Mouse (Mus musculus) hindbrain, embryonic 11.5 days (tissue): ENCODE measurements around the gene Cux1. TPM values are rescaled to one million over a fixed set of nuclear protein-coding genes. Genes with fewer than 3 reads are reported as not detected.

Source experiments
- ATAC-seq: fragments of 200-750 bp; cut with Nextera tagmentation; 2 replicates; pipeline ENCODE4 v1.8.0; 2017; ENCODE audit warnings: mild to moderate bottlenecking, moderate TSS enrichment, moderate library complexity; ENCODE audit not compliant: low FRiP score
- DNase-seq: peaks from one replicate; pipeline ENCODE4 v3.0.0-alpha.2; 2015; ENCODE audit warnings: low spot score
- H3K27ac ChIP-seq: fragments of 300-500 bp; sonication (generic); 2 replicates; pipeline ENCODE4 v1.5.1; 2014; ENCODE audit warnings: mild to moderate bottlenecking, low read depth, low read length
- H3K27me3 ChIP-seq: fragments of 300-500 bp; sonication (generic); 2 replicates; pipeline ENCODE4 v1.6.1; 2014; ENCODE audit warnings: mild to moderate bottlenecking, low read length, moderate library complexity, mixed read lengths; ENCODE audit not compliant: control insufficient read depth, insufficient read depth
- H3K36me3 ChIP-seq: fragments of 300-500 bp; sonication (generic); 2 replicates; pipeline ENCODE4 v1.6.1; 2014; ENCODE audit warnings: mild to moderate bottlenecking, low read length, moderate library complexity, mixed read lengths; ENCODE audit not compliant: control insufficient read depth, insufficient read depth
- H3K4me1 ChIP-seq: fragments of 300-500 bp; sonication (generic); replicated peaks from 2 replicates; pipeline ENCODE4 v1.6.1; 2014; ENCODE audit warnings: low read length, mixed read lengths; ENCODE audit not compliant: control insufficient read depth, insufficient read depth
- H3K4me2 ChIP-seq: fragments of 300-500 bp; sonication (generic); replicated peaks from 2 replicates; pipeline ENCODE4 v1.6.1; 2014; ENCODE audit warnings: mild to moderate bottlenecking, low read depth, low read length
- H3K4me3 ChIP-seq: fragments of 300-500 bp; sonication (generic); 2 replicates; pipeline ENCODE4 v1.5.1; 2014; ENCODE audit warnings: low read depth, low read length
- H3K9ac ChIP-seq: fragments of 300-500 bp; sonication (generic); 2 replicates; pipeline ENCODE4 v1.6.1; 2014; ENCODE audit warnings: low read depth, low read length
- H3K9me3 ChIP-seq: fragments of 300-500 bp; sonication (generic); 2 replicates; pipeline ENCODE4 v1.6.1; 2016; ENCODE audit warnings: low read length; ENCODE audit not compliant: control insufficient read depth
- WGBS: fragments of 180-500 bp; shearing (Covaris S2); extraction: QIAGEN DNeasy Blood & Tissue Kit; methylation state at CpG from one replicate; pipeline ENCODE4 v1.1.7; 2014; 5-methylcytosine and 5-hydroxymethylcytosine counted together
- polyA plus RNA-seq: library from polyadenylated mRNA; unstranded; fragments of >200 nt; fragmentation: Nextera tagmentation; extraction: Ambion mirVana; gene quantifications from 2 replicates; pipeline ENCODE4 v1.2.1, GENCODE M21; 2014

Gene Cux1
- polyA plus RNA-seq, 1 experiment from 2014 or later = 107 TPM

DNA sequence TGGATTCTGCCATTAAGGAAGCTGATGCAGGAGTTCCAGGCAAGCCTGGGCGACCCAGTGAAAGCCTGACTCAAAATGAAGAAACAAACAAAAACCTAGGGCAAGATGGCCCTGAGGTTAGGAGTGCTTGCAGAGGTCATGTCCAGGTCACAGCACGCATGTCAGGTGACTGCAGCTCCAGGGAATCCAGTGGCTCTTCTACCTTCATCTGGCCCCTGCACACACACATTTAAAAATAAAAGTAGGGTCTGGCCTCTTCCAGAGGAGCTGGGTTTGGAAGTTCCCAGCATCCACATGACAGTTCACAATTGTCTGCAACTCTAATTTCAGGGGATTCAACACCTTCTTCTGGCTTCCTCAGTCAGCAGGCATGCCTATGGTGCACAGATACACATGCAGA lies 21.7 kb upstream of the Cux1 start:
- H3K9me3 ChIP-seq = no peaks in the 10 kb centered on the region
- no peaks in the 10 kb centered on the region for H3K27me3 ChIP-seq
- no peaks in the 10 kb centered on the region for H3K4me1 ChIP-seq
- no peak overlapping the region for H3K4me2 ChIP-seq
- H3K4me3 ChIP-seq = no peak overlapping the region
- DNase-seq = no peak
- 61% methylated on average over 2 of the region's 2 CpGs for WGBS
- ATAC-seq = no peak
- H3K27ac ChIP-seq = no peak overlapping the region
- H3K9ac ChIP-seq = no peak overlapping the region
- no peaks in the 10 kb centered on the region for H3K36me3 ChIP-seq

DNA sequence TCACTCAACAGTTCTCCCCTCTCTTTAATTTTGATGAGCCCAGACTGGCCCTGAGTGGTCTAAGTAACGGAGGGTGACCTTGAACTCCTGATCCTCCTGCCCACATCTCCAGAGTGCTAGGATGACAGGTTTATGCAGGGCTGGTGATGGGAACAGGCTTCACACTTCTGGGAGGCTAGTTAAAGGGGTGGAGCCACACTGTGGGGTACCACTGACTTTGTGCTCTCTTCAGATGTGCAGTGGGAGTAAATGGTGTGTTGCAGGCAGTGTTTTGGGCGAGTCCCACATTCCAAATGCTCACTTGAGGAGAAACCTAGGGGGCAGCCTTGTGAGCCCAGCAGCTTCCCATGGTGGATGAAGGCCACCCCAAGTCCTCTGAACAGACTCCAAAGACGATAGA lies 21.2 kb upstream of the Cux1 start:
- no peaks in the 10 kb centered on the region for H3K9me3 ChIP-seq
- H3K4me1 ChIP-seq = no peaks in the 10 kb centered on the region
- no peaks in the 10 kb centered on the region for H3K36me3 ChIP-seq
- H3K27ac ChIP-seq = no peak overlapping the region
- ATAC-seq = no peak
- WGBS = 68% methylated on average over 3 of the region's 3 CpGs
- H3K4me3 ChIP-seq = no peak overlapping the region
- H3K27me3 ChIP-seq = no peaks in the 10 kb centered on the region
- DNase-seq = no peak
- H3K4me2 ChIP-seq = no peak overlapping the region
- no peak overlapping the region for H3K9ac ChIP-seq

- Histone ChIP-seq H3K9ac (no peak overlapping the region), H3K9me3 (no peaks in the 10 kb centered on the region), H3K4me1 (0 out of 2 replicates have a peak, but pooled peaks cover 3% of the 10 kb centered on the region), H3K4me2 (no peak overlapping the region), H3K27ac (no peak overlapping the region), H3K36me3 (no peaks in the 10 kb centered on the region), H3K4me3 (no peak overlapping the region), H3K27me3 (peaks cover 17% of the 10 kb centered on the region)
- 70% methylated on average over 4 of the region's 4 CpGs for WGBS
- no peak for ATAC-seq
- no peak for DNase-seq
Measured at GRCm38 (mm10) chr5:136584676-136585285, 17.5 kb upstream of the Cux1 start.

DNA sequence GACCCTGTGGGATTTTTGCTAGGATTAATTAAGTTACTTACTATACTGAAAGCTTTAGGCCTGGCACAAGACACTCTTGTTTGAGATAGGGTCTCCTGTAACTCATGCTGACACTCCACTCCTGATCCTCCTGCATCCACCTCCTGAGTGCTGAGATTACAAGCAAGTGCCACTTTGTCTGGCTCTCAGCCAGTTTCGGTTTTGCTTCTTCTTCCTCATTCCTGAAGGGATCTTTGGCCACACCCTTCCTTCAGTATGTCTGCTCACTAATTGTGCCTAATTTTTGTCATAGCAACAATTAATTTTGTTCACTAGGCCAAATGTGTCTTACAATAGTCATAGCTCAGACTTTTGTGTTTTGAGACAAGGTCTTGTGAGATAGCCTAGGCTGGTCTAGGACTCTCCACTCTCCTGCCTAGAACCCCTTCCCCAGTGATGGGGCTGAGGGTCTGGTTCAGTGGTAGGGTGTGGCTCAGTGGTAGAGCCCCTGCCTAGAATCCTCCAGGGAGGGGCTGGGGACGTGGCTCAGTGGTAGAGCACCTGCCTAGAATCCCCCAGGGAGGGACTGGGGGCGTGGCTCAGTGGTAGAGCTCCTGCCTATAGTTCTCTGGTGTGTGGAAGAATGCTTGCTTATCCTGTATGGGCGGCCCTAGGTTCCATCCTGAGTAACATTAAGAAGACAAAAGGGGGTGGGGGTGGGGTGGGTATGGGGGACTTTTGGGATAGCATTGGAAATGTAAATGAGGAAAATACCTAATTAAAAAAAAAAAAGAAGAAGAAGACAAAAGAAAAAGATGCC lies 16.6 kb upstream of the Cux1 start:
- ATAC-seq = no peak

DNA sequence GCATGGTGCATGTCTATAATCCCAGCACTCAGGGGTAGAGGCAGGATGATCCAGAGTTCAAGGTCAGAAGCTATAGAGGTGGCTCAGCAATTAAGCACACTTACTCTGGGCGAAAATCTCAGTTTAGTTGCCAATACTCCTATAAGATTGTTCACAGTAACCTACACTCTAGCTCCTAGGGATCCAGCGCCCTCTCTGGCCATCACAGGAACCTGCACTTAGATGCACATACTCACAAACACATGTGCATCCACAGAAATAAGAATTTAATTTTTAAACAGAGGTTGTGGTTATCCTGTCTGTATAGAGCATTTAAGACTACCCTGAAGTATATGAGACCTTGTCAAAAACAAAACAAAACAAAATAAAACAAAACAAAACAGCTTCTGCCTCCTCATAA lies 16.0 kb upstream of the Cux1 start:
- no peak overlapping the region for H3K4me2 ChIP-seq
- no peak overlapping the region for H3K9ac ChIP-seq
- H3K9me3 ChIP-seq = no peaks in the 10 kb centered on the region
- DNase-seq (no peak), ATAC-seq (no peak)
- H3K27ac ChIP-seq = no peak overlapping the region
- H3K4me1 ChIP-seq = 0 out of 2 replicates have a peak, but pooled peaks cover 3% of the 10 kb centered on the region
- no peak overlapping the region for H3K4me3 ChIP-seq
- no peaks in the 10 kb centered on the region for H3K36me3 ChIP-seq
- peaks cover 17% of the 10 kb centered on the region for H3K27me3 ChIP-seq
- WGBS = 82% methylated on average over 2 of the region's 2 CpGs

More for the DNA sequence above, 16.6 kb upstream of the Cux1 start:
- WGBS = 79% methylated on average over 4 of the region's 4 CpGs
- H3K9ac ChIP-seq = no peak overlapping the region
- no peaks in the 10 kb centered on the region for H3K36me3 ChIP-seq
- H3K4me3 ChIP-seq = no peak overlapping the region
- DNase-seq = no peak
- H3K27me3 ChIP-seq = peaks cover 17% of the 10 kb centered on the region
- 0 out of 2 replicates have a peak, but pooled peaks cover 3% of the 10 kb centered on the region for H3K4me1 ChIP-seq
- no peak overlapping the region for H3K4me2 ChIP-seq
- H3K27ac ChIP-seq = no peak overlapping the region
- no peaks in the 10 kb centered on the region for H3K9me3 ChIP-seq

GRCm38 (mm10) chr5:136582201-136582600 lies 14.9 kb upstream of the Cux1 start:
- no peak overlapping the region for H3K4me3 ChIP-seq
- DNase-seq = no peak
- H3K27me3 ChIP-seq = peaks cover 17% of the 10 kb centered on the region
- no peaks in the 10 kb centered on the region for H3K36me3 ChIP-seq
- 6% methylated on average over 12 of the region's 12 CpGs for WGBS
- H3K4me2 ChIP-seq = no peak overlapping the region
- H3K27ac ChIP-seq = no peak overlapping the region
- no peak for ATAC-seq
- no peak overlapping the region for H3K9ac ChIP-seq
- 0 out of 2 replicates have a peak, but pooled peaks cover 3% of the 10 kb centered on the region for H3K4me1 ChIP-seq
- no peaks in the 10 kb centered on the region for H3K9me3 ChIP-seq

- H3K9me3 ChIP-seq = no peaks in the 10 kb centered on the region
- DNase-seq (peak; percentile 28), ATAC-seq (no peak)
- H3K27me3 ChIP-seq = peaks cover 17% of the 10 kb centered on the region
- no peak overlapping the region for H3K27ac ChIP-seq
- H3K4me3 ChIP-seq = 0 out of 2 replicates have a peak overlapping the region, but pooled peaks have one; percentile 6
- 0 out of 2 replicates have a peak, but pooled peaks cover 3% of the 10 kb centered on the region for H3K4me1 ChIP-seq
- no peak overlapping the region for H3K4me2 ChIP-seq
- WGBS = 3% methylated on average over 13 of the region's 13 CpGs
- H3K9ac ChIP-seq = no peak overlapping the region
- H3K36me3 ChIP-seq = no peaks in the 10 kb centered on the region
Measured at GRCm38 (mm10) chr5:136581625-136582024, 14.3 kb upstream of the Cux1 start.

GRCm38 (mm10) chr5:136581166-136581565 lies 13.9 kb upstream of the Cux1 start:
- 16% methylated on average over 9 of the region's 9 CpGs for WGBS
- no peak overlapping the region for H3K27ac ChIP-seq
- DNase-seq (peak; percentile 73), ATAC-seq (no peak)
- H3K4me1 ChIP-seq = 0 out of 2 replicates have a peak, but pooled peaks cover 3% of the 10 kb centered on the region
- H3K4me2 ChIP-seq = no peak overlapping the region
- peaks cover 17% of the 10 kb centered on the region for H3K27me3 ChIP-seq
- no peaks in the 10 kb centered on the region for H3K36me3 ChIP-seq
- no peak overlapping the region for H3K4me3 ChIP-seq
- no peaks in the 10 kb centered on the region for H3K9me3 ChIP-seq
- H3K9ac ChIP-seq = no peak overlapping the region
